Mouse (Mus musculus) monocyte, adult 2 months (primary cell): ENCODE results near the gene Slc15a1.

ENCODE experiments used
- DNase-seq, 2 experiments: peaks; one replicate each; pipeline ENCODE4 v3.0.0; 2022; ENCODE audit warnings: low spot score in 2 of 2, low read depth in 1 of 2

Gene Slc15a1

DNA sequence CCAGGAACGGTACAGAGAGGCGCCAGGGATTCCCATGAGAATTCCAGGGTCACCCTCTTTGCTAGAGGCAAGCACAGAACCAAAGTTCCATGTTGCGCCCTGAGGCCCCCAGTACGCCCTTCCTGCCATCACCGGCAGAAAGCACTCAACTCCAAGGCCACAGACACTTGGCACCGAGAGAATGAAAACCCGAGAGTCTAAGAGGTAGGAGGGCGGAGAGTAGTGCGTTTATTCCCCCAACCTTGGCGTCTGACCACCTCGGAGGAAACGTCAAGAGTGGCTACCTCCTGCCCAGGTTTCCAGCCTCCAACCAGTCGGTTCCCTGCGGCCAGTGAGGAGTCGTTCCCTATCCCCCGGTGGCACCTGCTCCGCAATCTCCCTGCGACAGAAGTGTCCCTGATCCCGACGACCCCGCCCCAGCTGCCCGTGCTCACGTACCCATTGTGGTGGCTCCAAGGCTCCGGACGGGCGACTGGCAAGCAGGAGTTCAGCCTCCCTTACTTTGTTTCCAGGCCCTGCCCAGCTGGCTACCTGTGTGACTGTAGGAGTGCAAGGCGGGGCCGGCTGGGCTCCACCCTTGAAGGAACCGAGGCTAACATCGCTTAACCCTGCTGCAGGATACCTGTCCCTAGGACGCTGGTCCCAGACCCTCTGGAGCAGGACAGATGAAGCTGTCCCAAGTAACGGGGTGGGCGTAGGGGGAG lies at the start of gene Slc15a1:
Slc15a1 (minus strand) TSS at position 472 of the 704 bp plus-strand sequence.
- no peak for DNase-seq

DNA sequence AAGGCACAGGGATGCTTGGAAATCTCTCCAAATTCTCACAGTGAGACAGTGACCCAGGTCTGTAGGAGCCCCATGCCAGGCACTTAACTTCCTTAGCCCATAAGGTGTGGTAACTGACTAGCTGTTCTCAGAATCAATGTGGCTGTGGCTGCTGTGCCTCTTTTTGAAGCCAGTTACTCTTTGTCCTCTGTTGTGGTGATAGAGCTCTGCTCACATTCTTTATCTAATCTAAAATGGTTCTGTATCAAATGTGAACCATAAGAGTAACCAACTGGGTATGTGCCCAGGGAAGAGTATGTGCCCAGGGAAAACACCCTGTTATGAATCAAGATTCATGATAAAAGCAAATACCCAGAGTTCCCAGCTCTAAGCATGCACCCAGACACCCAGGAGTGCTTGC lies 48.7 kb upstream of the Slc15a1 start:
- no peak for DNase-seq

DNA sequence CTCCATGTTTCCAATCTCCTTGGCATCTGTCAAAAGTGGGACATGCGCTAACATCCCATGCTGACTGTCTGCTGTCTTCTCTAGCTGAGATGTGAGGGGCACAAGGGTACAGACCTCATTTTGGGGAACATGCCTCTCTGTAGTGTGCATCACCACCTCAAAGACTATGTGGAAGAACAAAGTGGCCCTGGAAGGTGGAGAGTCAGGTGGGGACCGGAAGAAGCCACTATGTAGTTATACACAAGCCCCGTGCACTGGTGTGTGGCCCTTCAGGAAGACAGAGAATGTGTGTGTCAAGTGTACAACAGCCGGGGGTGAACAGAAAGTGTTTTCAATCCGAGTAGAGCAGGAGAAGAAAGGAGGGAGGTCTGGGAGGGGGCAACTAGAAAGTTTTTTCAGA lies 47.5 kb upstream of the Slc15a1 start:
- no peak for DNase-seq

DNA sequence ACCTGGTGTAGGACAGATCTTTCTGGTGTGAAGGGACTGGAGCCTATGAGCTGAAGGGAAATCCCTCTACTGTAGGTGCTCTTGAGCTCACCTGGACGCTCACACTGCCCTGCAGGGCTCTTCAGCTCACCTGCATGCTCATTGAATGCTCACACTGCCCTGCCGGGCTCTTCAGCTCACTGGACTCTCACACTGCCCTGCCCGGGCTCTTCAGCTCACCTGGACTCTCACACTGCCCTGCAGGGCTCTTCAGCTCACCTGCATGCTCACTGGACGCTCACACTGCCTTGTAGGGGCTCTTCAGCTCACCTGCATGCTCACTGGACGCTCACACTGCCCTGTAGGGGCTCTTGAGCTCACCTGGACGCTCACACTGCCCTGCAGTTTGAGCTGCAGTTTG lies 44.8 kb upstream of the Slc15a1 start:
- DNase-seq = no peak

DNA sequence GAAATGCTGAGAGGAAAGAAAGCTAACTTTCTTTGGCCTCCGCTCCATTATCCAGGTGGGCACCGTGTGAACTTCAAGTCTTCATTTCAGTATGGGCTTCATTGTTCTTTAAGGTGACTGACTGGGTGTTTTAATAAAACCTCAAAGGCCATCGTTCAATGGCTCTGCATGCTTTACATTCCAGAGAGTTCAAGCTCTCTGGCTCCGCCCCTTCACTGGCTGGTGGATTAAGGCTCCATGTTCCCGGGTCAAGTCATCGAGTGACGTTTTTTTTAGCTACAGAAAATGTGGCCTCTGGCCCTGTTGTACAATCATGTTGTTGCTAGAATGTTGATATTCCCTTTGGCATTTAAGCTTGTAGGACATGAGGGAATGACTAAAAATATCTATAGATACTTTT lies 42.7 kb upstream of the Slc15a1 start:
- DNase-seq = no peak

- DNase-seq = no peak
Measured at GRCm38 (mm10) chr14:121546621-121547020, 41.6 kb upstream of the Slc15a1 start.

DNA sequence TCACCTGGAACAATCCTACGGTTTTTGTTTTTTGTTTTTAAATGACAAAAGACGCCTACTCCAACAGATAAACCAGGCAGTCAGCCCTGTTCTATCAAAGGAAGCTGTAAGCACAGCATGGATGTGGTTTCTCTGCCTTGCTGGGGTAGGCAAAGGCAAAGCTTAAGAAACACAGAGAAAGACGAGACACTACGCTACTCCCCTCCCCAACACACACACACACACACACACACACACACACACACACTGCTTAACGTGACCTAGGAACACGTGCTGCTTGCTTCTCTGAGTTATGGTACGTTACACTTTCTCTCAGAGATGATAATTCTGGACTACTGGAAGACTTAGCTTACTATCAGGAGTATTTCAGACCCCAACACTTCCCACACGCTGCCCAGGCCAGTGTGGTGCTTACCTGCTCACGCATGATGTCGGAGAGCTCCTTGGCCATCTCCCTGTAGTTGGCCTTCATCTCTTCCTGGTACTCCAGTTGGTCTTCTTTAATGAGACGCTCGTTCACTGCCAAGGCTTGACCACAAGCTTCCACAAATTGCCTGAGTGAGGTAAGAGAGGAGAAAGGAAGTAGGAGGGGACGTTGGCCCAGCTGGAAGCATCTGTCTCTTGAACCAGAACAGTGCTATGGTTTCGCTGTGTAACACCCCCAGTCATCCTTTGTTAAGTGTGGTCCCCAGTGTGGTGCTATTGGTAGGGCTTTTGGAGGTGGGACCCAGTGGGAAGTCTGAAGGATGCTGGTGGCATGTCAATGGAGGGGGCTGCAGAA lies 40.7 kb upstream of the Slc15a1 start:
- DNase-seq = no peak

DNA sequence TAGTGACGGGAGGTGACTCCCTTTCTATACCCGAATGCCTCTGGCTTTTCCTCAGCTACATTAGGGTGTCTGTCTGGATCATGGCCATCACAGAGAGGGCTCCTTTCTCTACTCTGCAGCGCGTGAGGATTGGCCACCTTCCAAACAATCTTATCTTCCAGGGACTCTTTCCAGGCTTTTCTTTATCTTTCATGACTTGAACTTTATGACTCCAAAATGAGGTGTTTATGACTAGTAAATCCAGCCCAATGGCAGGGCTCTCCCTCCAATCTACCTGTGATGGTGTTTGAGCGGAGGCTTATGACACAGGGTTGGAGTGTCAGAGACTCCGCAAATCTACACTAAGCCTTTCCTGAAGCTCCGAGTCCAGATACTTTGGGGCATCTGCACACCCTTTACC lies 36.2 kb upstream of the Slc15a1 start:
- DNase-seq = no peak

GRCm38 (mm10) chr14:121534501-121534900 lies 29.4 kb upstream of the Slc15a1 start:
- no peak for DNase-seq

DNA sequence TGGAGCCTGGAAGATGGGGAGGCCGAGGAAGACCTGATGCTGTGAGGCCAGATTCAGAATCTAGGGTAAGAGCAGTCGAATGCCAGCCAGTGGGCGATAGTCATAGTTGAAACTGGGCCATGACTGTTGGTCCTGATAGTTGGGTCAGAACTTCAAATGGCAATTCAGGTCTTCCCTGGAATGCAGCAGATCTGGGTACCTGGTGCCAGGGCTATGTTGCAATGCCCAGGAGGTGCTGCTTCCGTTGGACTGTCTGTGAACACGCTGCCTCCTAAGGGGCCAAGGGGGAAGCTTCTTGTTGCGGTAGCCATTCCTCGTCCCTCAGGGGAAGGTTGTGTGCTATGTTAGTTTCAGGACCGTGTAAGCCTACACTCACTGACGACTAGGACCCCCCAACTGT lies 25.8 kb upstream of the Slc15a1 start:
- no peak for DNase-seq

DNA sequence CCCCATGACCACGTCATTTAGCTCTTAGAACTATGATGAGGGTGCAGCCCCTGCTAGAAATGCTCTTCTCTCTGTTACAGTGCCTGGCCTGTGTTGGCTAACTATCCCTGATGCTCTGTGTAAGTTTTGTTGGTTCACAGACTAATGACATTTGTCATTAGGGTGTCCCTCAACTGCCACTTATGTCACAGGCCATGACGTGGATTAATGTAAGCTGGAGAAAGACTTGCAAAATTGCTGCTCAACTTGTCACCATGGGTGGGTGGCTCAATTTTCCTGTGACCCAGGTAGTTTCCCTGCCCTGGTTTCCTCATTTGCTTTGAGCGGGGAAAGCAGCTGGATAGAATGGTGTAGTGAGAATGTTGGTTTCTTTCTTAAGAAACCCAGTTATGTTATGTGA lies 22.8 kb upstream of the Slc15a1 start:
- DNase-seq = no peak

DNA sequence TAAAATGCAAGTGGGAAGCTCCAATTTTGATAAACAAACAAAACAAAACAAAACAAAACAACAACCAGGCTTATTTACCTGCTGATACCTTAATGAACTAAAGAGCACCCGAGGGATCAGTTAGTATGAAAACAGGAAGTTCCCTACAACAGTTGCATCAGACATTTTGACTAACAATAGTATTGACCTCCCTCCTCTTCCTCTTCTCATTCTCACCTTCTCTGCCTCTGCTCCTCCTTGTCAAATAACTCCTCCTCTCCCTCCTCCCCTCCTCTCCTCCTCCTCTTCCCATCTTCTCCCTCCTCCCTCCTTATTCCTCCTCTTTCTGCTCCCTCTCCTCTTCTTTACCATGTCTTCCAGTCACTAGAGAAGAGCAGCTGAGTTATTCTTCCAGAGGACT lies 22.1 kb upstream of the Slc15a1 start:
- no peak for DNase-seq

DNA sequence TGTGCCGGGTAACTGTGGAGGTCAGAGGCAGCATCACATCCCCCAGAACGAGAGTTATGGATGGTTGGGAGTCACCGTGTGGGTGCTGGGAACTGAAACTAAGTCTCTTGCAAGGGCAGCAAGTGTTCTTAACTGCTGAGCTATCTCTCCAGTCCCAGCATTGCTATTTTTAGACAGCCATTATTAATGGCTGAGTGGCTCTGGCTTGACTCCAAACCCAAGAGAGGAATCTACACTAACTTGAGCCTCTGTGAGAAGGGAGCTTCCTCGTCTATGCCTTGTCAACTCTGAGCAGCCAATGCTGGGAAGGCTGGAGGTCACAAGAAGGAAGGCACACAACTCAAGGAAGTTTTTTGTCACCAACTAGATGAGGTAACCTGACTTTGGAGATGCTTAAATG lies 16.7 kb upstream of the Slc15a1 start:
- DNase-seq = no peak

DNA sequence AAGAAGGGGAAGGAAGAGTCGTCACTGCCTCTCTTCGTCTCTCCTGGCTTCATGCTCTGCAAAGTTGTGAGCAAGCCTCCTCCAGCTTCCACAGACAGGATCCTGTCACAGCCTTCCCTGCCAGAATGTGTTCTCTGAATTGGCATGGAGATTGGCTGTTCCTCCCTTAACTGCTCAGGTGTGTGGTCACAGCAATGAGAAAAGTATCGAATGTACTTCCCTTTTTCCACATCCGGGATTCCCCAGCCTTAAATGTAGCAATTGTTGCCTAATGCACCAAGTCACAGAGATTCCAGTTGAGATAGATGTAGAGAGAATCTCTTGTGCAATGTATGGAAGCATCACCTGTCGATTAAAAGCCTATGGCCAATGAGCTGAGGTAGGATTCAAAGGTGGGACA lies 11.8 kb upstream of the Slc15a1 start:
- DNase-seq = no peak

DNA sequence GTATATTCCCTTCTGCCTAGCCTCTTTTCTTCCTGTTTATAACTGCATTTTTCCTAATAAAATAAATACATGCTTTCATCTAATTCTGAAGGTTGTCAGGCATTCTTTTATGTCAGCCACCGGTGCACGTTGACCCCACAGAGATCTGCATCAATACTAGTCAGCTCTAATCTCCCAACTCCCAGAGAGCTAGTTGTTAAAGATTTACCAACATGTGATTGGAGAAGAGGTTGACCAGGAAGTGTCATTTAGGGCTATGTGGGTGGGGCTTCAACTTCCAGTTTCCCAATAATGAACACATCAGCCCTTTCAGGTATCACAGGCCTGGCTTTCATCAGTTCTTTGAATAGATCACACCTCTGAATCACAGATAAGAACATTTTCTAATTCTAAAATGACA lies 3.9 kb upstream of the Slc15a1 start:
- DNase-seq = no peak

DNA sequence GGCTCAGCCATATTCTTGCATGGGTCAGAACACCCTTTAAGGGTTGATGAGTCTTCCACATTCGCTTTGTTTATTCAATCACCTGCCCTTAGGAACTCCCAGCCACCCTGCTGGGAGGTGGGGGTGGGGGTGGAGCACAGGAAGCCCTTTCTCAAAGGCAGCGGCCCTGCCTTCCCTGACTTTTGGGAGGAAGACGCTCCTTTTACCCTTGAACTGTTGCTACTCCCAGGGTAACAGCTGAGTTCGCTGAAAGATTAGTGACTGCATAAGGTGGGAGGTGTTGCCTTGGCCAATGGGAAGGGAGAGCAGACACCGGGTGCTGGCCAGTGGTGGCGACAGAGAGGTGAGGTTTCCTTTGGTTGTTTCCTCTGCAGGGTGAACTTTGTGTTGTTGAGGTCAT lies 1.3 kb upstream of the Slc15a1 start:
- no peak for DNase-seq

- DNase-seq = no peak
Measured at GRCm38 (mm10) chr14:121505485-121505860, 421 bp upstream of the Slc15a1 start.

GRCm38 (mm10) chr14:121500577-121500976 lies 4.5 kb downstream of the Slc15a1 start:
- DNase-seq = no peak

DNA sequence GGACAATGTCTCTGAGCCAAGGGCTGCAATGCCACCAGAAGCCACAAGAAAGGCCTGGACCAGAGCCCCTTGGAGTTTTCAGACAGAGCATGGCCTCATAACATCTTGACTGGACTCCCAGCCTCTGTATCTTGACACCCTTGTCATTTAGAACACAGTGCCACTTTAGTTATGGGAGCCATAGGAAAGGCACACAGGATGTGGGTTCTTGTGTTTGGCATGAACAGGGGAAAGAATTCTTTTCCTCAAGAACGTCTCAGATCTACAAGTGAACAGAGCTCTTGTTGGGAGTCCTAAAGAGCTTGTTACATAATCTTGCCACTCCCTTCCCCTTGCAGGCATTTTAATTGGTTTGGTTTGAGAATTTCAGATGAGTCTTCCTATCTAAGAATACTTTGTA lies 5.3 kb downstream of the Slc15a1 start:
- DNase-seq = no peak

DNA sequence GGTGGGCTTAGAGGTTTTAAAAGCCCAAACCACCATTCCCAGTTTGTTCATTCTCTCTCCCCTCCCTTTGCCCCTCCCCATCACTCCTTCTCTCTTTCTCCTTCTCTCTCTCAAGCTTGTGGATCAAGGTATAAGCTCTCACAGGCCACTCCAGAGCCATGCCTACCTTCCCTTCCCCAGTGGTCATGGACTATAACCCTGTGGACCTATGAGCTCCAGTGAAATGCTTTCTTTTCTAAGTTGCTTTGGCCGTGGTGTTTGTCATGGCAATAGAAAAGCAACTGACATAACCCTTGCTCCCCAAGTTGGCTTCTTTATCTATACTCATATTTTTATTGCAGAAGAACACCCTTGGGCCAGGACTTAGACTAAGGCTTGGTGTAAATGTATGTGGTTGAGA lies 7.3 kb downstream of the Slc15a1 start:
- DNase-seq = no peak

DNA sequence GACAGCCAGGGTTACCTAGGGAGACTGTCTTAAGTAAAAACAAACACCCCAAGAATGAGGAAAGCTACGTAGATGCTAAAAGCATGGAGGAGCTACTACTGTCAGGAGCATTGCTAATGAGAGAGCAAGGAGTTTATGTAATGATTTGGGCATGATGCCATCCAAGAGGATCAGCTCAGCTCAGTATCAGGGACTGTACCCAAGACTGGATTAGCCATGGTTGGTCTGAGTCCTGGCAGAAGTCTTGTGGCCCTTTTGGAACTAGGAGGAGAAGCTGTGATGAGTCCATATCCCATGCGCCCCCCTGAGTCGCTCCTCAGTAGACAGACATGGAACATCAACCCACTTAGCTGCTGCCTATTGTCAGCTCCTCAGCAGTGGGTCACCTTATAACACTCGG lies 9.3 kb downstream of the Slc15a1 start:
- DNase-seq = no peak

- DNase-seq = no peak
Measured at GRCm38 (mm10) chr14:121495120-121495519, 9.9 kb downstream of the Slc15a1 start.

GRCm38 (mm10) chr14:121494238-121494637 lies 10.8 kb downstream of the Slc15a1 start:
- no peak for DNase-seq
